Mouse (Mus musculus): ENCODE measurements around the gene Ly6g6e.
A peak's percentile ranks its signal among the peaks of the same experiment; 100 is the strongest.
"Not testable (repeated sequence)": the region's sequence is repeated elsewhere in the genome, so short reads cannot be mapped to it uniquely, and the experiment has no call there.

Ly6g6e gene

GRCm38 (mm10) chr17:35076507-35077176, at the start of gene Ly6g6e:
Gene Ly6g6e, plus strand, starts transcription at chr17:35076902.
- no peak for DNase-seq

- peak; percentile 89 to 95 for DNase-seq
These were observed 49.2 kb upstream of the Ly6g6e start, which contains the start of gene Sapcd1 for GRCm38 (mm10) chr17:35027277-35028068. Gene Sapcd1, minus strand, starts transcription at chr17:35028016.

GRCm38 (mm10) chr17:35028315-35028714, 48.4 kb upstream of the Ly6g6e start:
- DNase-seq = peak; percentile 67 to 75

GRCm38 (mm10) chr17:35029691-35030532, 46.8 kb upstream of the Ly6g6e start:
- DNase-seq = peak; percentile 63 to 65

GRCm38 (mm10) chr17:35031272-35031671, 45.4 kb upstream of the Ly6g6e start:
- DNase-seq = peak; percentile 43 to 50

GRCm38 (mm10) chr17:35031880-35032279, 44.8 kb upstream of the Ly6g6e start:
- no peak for DNase-seq

GRCm38 (mm10) chr17:35032323-35032870, 44.3 kb upstream of the Ly6g6e start:
- DNase-seq = no peak

- not testable (repeated sequence) for DNase-seq
These were observed 43.0 kb upstream of the Ly6g6e start for GRCm38 (mm10) chr17:35033703-35034102.

- DNase-seq = no peak
These were observed 41.8 kb upstream of the Ly6g6e start for GRCm38 (mm10) chr17:35034896-35035295.

- no peak for DNase-seq
These were observed 37.4 kb upstream of the Ly6g6e start for GRCm38 (mm10) chr17:35039121-35039873.

GRCm38 (mm10) chr17:35043794-35044193, 32.9 kb upstream of the Ly6g6e start:
- DNase-seq = no peak

GRCm38 (mm10) chr17:35044904-35045806, 31.5 kb upstream of the Ly6g6e start:
- no peak for DNase-seq

GRCm38 (mm10) chr17:35045807-35046680, 30.7 kb upstream of the Ly6g6e start:
- DNase-seq = no peak

- peak; percentile 99 for DNase-seq
These were observed 29.8 kb upstream of the Ly6g6e start, which contains the start of gene Msh5 for GRCm38 (mm10) chr17:35046681-35047455. Gene Msh5, minus strand, starts transcription at chr17:35046745.

- no peak for DNase-seq
These were observed 29.0 kb upstream of the Ly6g6e start for GRCm38 (mm10) chr17:35047688-35048087.

GRCm38 (mm10) chr17:35048149-35048931, 28.4 kb upstream of the Ly6g6e start:
- peak; percentile 25 to 41 for DNase-seq

- DNase-seq = no peak
These were observed 27.7 kb upstream of the Ly6g6e start for GRCm38 (mm10) chr17:35048932-35049440.

- DNase-seq = peak; percentile 71 to 78
These were observed 27.1 kb upstream of the Ly6g6e start, which contains the start of gene Clic1 for GRCm38 (mm10) chr17:35049561-35050016. Gene Clic1, plus strand, starts transcription at chr17:35049966.
